Mouse (Mus musculus) hindbrain, embryonic 15.5 days (tissue): ENCODE measurements around the gene Atp5c1. TPM values are rescaled to one million over a fixed set of nuclear protein-coding genes. Genes with fewer than 3 reads are reported as not detected.

Experiments used
- ATAC-seq: fragments of 200-750 bp; cut with Nextera tagmentation; 2 replicates; pipeline ENCODE4 v1.8.0; 2017; ENCODE audit warnings: low read depth, moderate number of reproducible peaks, moderate TSS enrichment; ENCODE audit not compliant: low FRiP score
- H3K27ac ChIP-seq: fragments of 300-500 bp; sonication (generic); replicated peaks from 2 replicates; pipeline ENCODE4 v1.5.1; 2015; ENCODE audit warnings: mild to moderate bottlenecking, inconsistent platforms
- H3K27me3 ChIP-seq: fragments of 300-500 bp; sonication (generic); 2 replicates; pipeline ENCODE4 v1.6.1; 2015; ENCODE audit warnings: control low read depth, inconsistent platforms
- H3K36me3 ChIP-seq: fragments of 300-500 bp; sonication (generic); 2 replicates; pipeline ENCODE4 v1.6.1; 2015; ENCODE audit warnings: control low read depth, inconsistent platforms
- H3K4me1 ChIP-seq: fragments of 300-500 bp; sonication (generic); replicated peaks from 2 replicates; pipeline ENCODE4 v1.6.1; 2015; ENCODE audit warnings: control low read depth, inconsistent platforms
- H3K4me2 ChIP-seq: fragments of 300-500 bp; sonication (generic); 2 replicates; pipeline ENCODE4 v1.6.1; 2015; ENCODE audit warnings: moderate library complexity, mild to moderate bottlenecking, inconsistent platforms
- H3K4me3 ChIP-seq: fragments of 300-500 bp; sonication (generic); 2 replicates; pipeline ENCODE4 v1.5.1; 2015; ENCODE audit warnings: mild to moderate bottlenecking, inconsistent platforms
- H3K9ac ChIP-seq: fragments of 300-500 bp; sonication (generic); 2 replicates; pipeline ENCODE4 v1.6.1; 2015; ENCODE audit warnings: inconsistent platforms
- H3K9me3 ChIP-seq: fragments of 300-500 bp; sonication (generic); 2 replicates; pipeline ENCODE4 v1.6.1; 2016; ENCODE audit warnings: control low read depth, inconsistent platforms
- WGBS: fragments of 180-500 bp; shearing (Covaris S2); methylation state at CpG from one replicate; pipeline ENCODE4 v1.1.7; 2015; 5-methylcytosine and 5-hydroxymethylcytosine counted together
- polyA plus RNA-seq: library from polyadenylated mRNA; unstranded; fragments of >200 nt; fragmentation: Nextera tagmentation; extraction: Ambion mirVana; gene quantifications from 2 replicates; pipeline ENCODE4 v1.2.1, GENCODE M21; 2015

The Atp5c1 gene
- 565 and 586 TPM in 2 replicates for polyA plus RNA-seq

DNA sequence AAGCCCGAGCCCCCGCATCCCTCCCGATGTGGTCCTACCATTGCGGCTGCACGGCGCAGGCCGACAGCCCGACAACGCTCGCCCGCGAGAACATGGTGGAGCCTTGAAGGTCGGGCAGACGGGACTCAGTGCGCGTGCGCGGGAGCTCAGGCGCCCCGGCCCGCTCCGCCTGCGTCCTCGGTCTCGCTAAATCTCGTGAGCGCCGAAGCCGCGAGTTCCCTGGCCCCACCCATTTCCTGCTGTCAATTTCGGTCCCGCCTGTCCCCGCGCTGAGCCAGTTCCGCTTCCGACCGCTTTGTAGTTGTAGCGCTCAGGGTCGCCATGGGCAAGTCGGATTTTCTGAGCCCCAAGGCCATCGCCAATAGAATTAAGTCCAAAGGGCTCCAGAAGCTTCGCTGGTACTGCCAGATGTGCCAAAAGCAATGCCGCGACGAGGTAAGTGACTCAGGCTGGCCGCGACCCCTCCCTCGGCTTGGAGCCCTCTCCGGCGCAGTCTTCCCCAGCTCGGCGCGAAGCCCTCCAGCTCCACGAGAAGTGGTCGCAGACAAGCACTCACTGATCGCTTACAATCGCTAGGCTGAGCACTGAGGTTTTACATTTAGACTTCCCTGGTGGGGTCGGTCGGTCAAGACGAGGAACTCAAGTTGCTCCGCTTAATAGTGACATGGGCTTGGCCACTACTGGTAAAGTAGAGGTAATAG lies at the start of gene Atp5c1, which contains the start of gene Kin:
Gene Atp5c1, minus strand, starts transcription at position 201 of the 701 bp plus-strand sequence.
Gene Kin, plus strand, starts transcription at position 284 of the 701 bp plus-strand sequence.
- H3K4me2 ChIP-seq, result peak within 1 kb of the TSS; percentile 76
- peak within 1 kb of the TSS; percentile 95 for H3K4me3 ChIP-seq
- peak within 1 kb of the TSS; percentile 98 for H3K9ac ChIP-seq
- H3K9me3 ChIP-seq, result no peaks in the 10 kb centered on the region
- under 1% methylated on average over 61 of the region's 61 CpGs for WGBS
- peaks cover 39% of the 10 kb centered on the region for H3K4me1 ChIP-seq
- H3K27me3 ChIP-seq, result no peaks in the 10 kb centered on the region
- H3K27ac ChIP-seq, result peak within 1 kb of the TSS; percentile 96
- no peaks in the 10 kb centered on the region for H3K36me3 ChIP-seq
- peak; percentile 98 for ATAC-seq

DNA sequence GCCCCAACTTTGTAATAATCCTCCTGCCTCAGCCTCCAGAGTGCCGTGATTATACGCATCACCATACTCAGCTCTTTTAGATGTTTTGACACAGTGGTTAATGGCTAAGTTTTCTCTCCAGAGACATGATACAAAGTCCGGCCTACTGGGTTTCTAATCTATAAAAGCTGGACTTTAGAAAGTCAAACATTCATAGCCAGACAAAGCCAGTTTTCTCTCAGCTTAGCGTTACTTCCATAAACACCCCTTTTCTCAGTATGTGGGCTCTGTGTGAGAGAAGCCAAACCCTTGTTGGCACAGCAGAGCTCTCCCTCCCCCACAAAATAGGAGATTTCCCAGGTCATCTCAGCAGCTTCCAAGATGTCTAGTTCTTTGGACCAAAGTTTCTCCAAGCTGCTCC lies 48.3 kb upstream of the Atp5c1 start:
- Histone ChIP-seq H3K9me3 (no peaks in the 10 kb centered on the region), H3K36me3 (no peaks in the 10 kb centered on the region), H3K27me3 (no peaks in the 10 kb centered on the region), H3K9ac (no peak overlapping the region), H3K4me2 (no peak overlapping the region), H3K4me3 (no peak overlapping the region), H3K27ac (no peak overlapping the region), H3K4me1 (no peaks in the 10 kb centered on the region)
- WGBS, result 83% methylated on average over 4 of the region's 4 CpGs
- ATAC-seq, result no peak

DNA sequence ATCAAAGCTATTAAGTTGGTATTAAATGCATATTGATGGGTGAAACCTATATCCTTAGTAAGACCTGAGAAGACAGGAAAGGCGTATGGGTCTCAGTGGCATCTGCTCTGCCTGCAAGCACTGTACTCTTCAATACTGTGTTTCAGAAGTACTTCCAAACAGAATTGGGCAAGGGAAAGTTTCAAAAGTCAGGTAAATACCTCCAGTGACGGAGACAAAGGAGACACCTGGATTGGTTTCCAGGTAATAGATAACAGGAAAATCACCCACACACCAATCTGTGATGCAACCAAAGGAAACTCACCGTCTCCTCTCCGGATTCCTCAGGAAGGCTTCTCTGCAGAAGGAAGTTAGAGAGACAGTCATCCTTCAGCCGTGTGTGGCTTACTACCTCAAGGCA lies 47.2 kb upstream of the Atp5c1 start:
- no peak for ATAC-seq

DNA sequence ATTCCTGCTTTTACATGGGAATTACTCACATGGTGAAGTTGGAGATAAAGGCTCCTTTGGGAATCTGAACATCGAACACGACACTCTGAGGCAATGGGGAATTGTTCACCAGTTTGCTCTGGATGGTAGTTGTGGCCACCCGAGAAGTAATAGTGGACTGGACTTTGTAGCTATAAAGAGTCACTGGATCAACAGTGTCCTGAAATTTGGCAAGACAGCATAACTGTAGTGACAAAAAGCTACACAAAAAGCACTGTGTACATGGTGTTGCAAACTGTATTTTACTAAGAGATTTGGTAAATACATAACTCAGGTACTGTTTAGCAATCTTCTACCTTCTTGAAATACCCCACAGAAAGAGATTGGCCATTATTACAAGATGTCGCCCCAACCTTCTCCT lies 45.8 kb upstream of the Atp5c1 start:
- Histone ChIP-seq H3K36me3 (no peaks in the 10 kb centered on the region), H3K4me2 (no peak overlapping the region), H3K4me1 (no peaks in the 10 kb centered on the region), H3K27ac (no peak overlapping the region), H3K9ac (no peak overlapping the region), H3K27me3 (no peaks in the 10 kb centered on the region), H3K9me3 (no peaks in the 10 kb centered on the region), H3K4me3 (no peak overlapping the region)
- no peak for ATAC-seq
- 91% methylated on average over 4 of the region's 4 CpGs for WGBS

More for the DNA sequence above, 47.2 kb upstream of the Atp5c1 start:
- H3K9me3 ChIP-seq, result no peaks in the 10 kb centered on the region
- H3K27me3 ChIP-seq, result no peaks in the 10 kb centered on the region
- 92% methylated on average over 5 of the region's 5 CpGs for WGBS
- H3K4me2 ChIP-seq, result no peak overlapping the region
- no peak overlapping the region for H3K9ac ChIP-seq
- no peaks in the 10 kb centered on the region for H3K36me3 ChIP-seq
- H3K4me1 ChIP-seq, result no peaks in the 10 kb centered on the region
- no peak overlapping the region for H3K4me3 ChIP-seq
- no peak overlapping the region for H3K27ac ChIP-seq

DNA sequence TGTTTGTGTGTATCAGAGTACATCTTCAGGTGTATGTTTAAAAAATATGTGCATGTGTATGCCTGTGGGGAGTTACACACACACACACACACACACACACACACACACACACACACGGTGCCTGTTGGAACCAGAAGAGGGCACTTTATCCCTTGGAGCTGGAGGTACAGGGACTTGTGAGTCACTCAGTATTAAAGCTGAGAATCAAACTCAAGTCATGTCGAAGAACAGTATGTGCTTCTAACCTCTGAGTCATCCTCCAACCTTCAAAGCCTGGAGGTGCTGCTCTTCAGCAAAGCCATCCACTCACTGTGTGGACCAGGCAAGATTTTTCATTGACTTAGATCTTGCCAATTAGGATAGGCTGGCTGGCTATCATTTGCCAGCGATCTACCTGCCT lies 41.5 kb upstream of the Atp5c1 start:
- Histone ChIP-seq H3K4me2 (no peak overlapping the region), H3K4me1 (no peaks in the 10 kb centered on the region), H3K27me3 (no peaks in the 10 kb centered on the region), H3K4me3 (no peak overlapping the region), H3K9ac (no peak overlapping the region), H3K36me3 (no peaks in the 10 kb centered on the region), H3K27ac (no peak overlapping the region), H3K9me3 (no peaks in the 10 kb centered on the region)
- WGBS, result 76% methylated on average over 3 of the region's 3 CpGs
- no peak for ATAC-seq

DNA sequence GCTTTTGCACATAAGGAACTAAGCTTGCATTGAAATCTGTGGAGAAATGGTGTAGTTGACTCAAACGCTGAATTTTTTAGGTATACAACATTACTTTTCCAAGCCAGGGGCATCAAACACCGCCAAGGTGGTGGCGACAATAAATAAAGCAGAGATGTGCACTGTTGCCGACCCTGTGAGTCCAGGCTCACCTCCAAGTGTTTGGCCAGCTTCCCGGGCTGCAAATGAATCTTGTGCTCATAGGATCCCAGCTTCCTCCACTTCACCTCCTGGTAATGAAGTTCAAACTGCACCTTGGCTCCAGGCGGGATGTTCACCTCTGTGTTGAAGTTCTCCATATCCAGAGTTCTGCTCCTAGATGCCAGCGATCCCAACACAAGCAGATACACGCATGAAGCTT lies 39.0 kb upstream of the Atp5c1 start:
- H3K9ac ChIP-seq, result no peak overlapping the region
- WGBS, result 87% methylated on average over 8 of the region's 8 CpGs
- no peak for ATAC-seq
- H3K4me2 ChIP-seq, result no peak overlapping the region
- H3K36me3 ChIP-seq, result no peaks in the 10 kb centered on the region
- no peak overlapping the region for H3K27ac ChIP-seq
- no peaks in the 10 kb centered on the region for H3K9me3 ChIP-seq
- H3K27me3 ChIP-seq, result no peaks in the 10 kb centered on the region
- H3K4me3 ChIP-seq, result no peak overlapping the region
- no peaks in the 10 kb centered on the region for H3K4me1 ChIP-seq

DNA sequence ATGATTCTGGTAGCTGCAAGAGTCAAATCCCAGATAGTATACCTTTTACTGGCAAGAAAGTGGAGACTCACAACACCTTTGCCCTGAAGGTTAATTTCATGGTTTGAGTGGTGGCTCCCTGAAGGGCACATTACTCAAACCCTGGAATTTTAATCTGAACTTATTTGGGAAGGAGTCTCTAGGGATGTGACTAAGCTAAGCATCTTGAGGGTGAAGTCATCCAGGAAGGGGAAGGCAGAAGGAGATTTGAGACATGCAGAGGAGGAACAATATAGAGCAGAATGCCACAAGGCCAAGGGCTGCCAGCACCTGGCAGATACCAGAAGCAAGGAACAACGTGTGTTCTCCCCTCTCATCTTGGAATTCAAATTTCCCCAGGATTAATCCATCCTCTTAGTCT lies 38.4 kb upstream of the Atp5c1 start:
- H3K4me2 ChIP-seq, result no peak overlapping the region
- H3K27me3 ChIP-seq, result no peaks in the 10 kb centered on the region
- H3K4me1 ChIP-seq, result no peaks in the 10 kb centered on the region
- no peak overlapping the region for H3K4me3 ChIP-seq
- WGBS, result 67% methylated on average over 1 of the region's 1 CpGs
- H3K36me3 ChIP-seq, result no peaks in the 10 kb centered on the region
- ATAC-seq, result no peak
- H3K27ac ChIP-seq, result no peak overlapping the region
- no peaks in the 10 kb centered on the region for H3K9me3 ChIP-seq
- no peak overlapping the region for H3K9ac ChIP-seq

DNA sequence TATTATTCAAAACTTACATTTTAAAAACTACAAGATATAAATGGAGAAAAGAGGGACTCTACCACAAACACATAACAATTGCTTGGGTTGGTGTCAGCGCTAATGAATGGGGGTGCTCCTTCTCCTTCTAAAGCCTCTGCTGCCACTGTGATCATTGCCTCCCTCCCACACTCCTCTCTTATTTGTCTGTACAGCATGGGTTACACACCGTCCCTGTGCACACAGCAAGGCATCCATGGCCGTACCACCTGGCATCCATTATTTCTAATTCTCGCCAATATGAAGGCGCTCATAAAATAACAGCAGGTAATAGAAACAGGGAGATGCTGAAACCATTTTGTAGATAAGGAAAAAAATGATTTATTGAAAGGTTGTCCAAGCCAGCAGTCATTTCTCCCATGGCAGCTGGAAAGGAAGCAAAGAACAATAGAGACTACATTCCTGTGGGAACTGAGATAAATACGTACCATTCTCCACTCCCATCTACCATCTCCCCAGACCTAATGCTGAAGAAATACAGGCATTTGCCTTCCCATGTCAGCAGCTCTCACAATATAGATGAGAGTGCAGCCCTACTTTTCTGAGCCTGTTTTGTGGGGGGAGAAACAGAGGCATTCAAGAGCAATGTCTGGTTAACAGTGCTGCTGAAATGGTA lies 28.4 kb upstream of the Atp5c1 start:
- no peaks in the 10 kb centered on the region for H3K9me3 ChIP-seq
- H3K4me2 ChIP-seq, result no peak overlapping the region
- peak; percentile 61; the same call in 1 of the 2 replicates for ATAC-seq
- WGBS, result 62% methylated on average over 6 of the region's 6 CpGs
- no peaks in the 10 kb centered on the region for H3K4me1 ChIP-seq
- no peaks in the 10 kb centered on the region for H3K36me3 ChIP-seq
- no peak overlapping the region for H3K4me3 ChIP-seq
- H3K27me3 ChIP-seq, result no peaks in the 10 kb centered on the region
- H3K9ac ChIP-seq, result no peak overlapping the region
- peak overlapping the region; percentile 14; the same call in 1 of the 2 replicates for H3K27ac ChIP-seq

DNA sequence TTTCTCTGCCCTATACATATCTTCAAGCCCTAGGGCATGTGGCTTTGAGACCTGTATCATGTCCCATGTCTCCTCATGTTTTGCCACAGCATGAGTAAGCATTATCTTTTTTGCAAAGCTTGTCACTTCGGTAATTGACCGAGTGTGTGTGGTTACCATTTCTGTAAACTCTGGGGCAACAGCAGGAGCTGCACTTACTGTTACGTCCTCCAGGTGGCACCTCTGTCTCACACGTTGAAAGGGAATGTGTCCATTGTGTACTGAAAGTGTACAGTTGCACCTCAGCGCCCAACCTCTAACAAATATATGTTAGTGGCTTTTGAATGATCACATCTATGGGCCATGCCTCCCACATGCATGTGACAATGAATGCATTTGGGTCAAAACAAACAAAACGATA lies 20.9 kb upstream of the Atp5c1 start:
- Histone ChIP-seq H3K27me3 (no peaks in the 10 kb centered on the region), H3K4me2 (no peak overlapping the region), H3K4me1 (no peaks in the 10 kb centered on the region), H3K36me3 (no peaks in the 10 kb centered on the region), H3K4me3 (no peak overlapping the region), H3K9me3 (no peaks in the 10 kb centered on the region), H3K9ac (no peak overlapping the region), H3K27ac (no peak overlapping the region)
- 39% methylated on average over 6 of the region's 6 CpGs for WGBS
- 0 out of 2 replicates have a peak, but pooled peaks have one; percentile 52 for ATAC-seq

DNA sequence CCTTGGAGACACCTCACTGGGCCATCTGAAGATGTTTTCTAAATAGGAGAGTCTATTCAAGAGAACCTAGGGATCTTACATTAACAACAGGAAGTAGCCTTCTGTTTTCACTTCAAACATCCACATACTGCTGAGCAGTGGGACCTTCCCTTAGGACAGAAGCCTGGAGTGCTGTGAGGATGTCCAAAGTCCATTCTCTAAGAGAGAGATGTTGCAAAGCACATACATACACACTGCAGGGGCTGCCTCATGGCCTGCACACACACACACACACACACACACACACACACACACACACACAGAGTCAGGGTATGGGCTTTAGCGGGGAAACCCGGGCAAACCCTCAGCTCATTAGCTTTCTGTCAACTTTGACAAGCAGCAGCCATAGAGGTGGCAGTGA lies 20.2 kb upstream of the Atp5c1 start:
- H3K27me3 ChIP-seq, result no peaks in the 10 kb centered on the region
- no peak overlapping the region for H3K4me2 ChIP-seq
- H3K4me1 ChIP-seq, result no peaks in the 10 kb centered on the region
- H3K36me3 ChIP-seq, result no peaks in the 10 kb centered on the region
- no peak; the same call in 1 of the 2 replicates for ATAC-seq
- no peak overlapping the region for H3K9ac ChIP-seq
- no peaks in the 10 kb centered on the region for H3K9me3 ChIP-seq
- H3K27ac ChIP-seq, result no peak overlapping the region
- 78% methylated on average over 2 of the region's 2 CpGs for WGBS
- no peak overlapping the region for H3K4me3 ChIP-seq

DNA sequence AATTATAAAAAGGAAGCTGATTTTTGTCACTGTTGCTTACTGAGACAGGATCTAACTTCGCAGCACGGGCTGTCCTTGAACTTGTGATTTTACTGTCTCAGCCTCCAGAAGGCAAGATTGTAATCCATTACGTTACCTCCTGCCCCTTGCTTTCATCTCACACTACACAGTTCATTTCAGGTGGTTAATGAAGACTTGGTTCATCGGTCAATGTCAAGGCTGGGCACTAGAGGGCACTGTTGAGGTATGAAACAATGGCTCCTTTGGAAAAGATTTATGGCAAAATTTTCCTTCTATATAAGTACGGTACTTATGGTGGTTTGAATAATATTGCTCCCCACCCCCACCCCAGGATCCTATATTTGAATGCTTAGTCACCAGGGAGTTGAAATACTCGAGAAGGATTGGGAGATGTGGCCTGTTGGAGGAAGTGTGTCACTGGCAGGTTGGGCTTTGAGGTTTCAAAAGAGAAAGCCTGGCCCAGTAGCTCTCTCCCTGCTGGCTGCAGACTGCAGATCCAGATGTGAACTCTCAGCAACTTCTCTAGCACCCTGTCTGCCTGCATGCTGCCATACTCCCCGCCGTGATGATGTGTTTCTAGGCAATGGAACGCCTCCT lies 18.4 kb upstream of the Atp5c1 start:
- Histone ChIP-seq H3K4me2 (no peak overlapping the region), H3K27me3 (no peaks in the 10 kb centered on the region), H3K4me1 (no peaks in the 10 kb centered on the region), H3K4me3 (no peak overlapping the region), H3K36me3 (no peaks in the 10 kb centered on the region), H3K27ac (no peak overlapping the region), H3K9ac (no peak overlapping the region), H3K9me3 (no peaks in the 10 kb centered on the region)
- 37% methylated on average over 9 of the region's 9 CpGs for WGBS
- no peak for ATAC-seq
